Mouse (Mus musculus) thymus, adult 2 months (tissue): ENCODE measurements around the gene Fgf4.

Experiments
- CTCF ChIP-seq: fragments of 200-500 bp; IDR thresholded peaks from 2 replicates; pipeline ENCODE4 v1.5.1; 2012; ENCODE audit warnings: mild to moderate bottlenecking, control low read depth, low read length, moderate library complexity, borderline replicate concordance; ENCODE audit not compliant: control insufficient read depth, poor library complexity, insufficient read depth; ENCODE audit errors: extremely low read depth
- POLR2A ChIP-seq: fragments of 200-500 bp; IDR thresholded peaks from 2 replicates; pipeline ENCODE4 v1.6.1; 2012; ENCODE audit warnings: mild to moderate bottlenecking, low read length, control low read depth, moderate library complexity; ENCODE audit not compliant: control insufficient read depth, poor library complexity, insufficient read depth; ENCODE audit errors: extremely low read depth

DNA sequence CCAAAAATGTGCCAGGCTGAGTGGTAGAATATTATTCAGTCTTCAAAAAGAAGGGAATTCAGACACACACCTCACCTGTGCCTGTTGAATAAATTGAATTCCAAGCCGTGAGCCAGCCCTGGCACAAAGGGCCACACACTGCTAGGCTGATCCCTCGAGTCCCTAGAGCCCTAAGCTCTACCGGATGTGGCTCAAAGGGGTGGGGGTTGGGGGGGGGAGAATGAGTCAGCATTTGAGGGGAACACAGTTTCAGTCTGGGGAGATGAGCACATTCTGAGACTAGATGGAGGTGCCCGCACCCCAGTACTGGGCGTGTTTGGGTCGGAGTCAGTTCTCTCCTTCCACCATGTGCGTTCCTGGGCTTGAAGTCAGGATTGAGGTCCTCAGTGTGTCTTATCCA is 10.0 kb downstream of the Fgf4 start:
- TF ChIP-seq POLR2A (no peak), CTCF (no peak)
